Mouse (Mus musculus) inflammation-experienced regulatory T-cells (primary cell): ENCODE results near the gene Btbd35f27. TPM values are rescaled to one million over a fixed set of nuclear protein-coding genes. Genes with fewer than 3 reads are reported as not detected.

Experiments
- polyA plus RNA-seq, 2 experiments: library from polyadenylated mRNA; unstranded; fragments of 100-300 nt; shearing (Covaris generic); gene quantifications; one replicate each; pipeline ENCODE4 v1.2.1; 2017

Btbd35f27 gene
- not detected for polyA plus RNA-seq

DNA sequence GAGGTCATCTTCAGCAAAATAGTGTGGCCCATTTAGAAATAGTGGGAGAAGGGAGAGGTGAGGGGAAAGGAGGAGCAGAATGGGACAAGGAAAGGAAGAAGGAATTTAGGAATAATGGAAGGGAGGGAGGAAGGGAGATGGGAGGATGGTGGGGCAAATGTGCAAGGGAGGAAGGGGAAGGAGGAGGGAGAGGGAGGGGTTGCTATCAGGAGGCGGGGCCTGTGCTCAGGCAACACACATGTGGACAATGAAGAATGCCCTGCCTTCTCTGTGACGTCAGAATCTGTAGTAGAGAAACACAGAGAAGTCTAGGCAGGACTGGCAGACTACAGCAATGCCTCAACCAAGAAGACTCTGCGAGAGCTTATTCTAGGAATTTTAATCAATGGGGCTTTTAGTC is at the start of gene Btbd35f27:
Btbd35f27 (plus strand) TSS at position 301 of the 400 bp plus-strand sequence.

Other genes with a start within 250 kb of the Btbd35f27 start
- gene Btbd35f4, start 151.6 kb upstream of the Btbd35f27 start, polyA plus RNA-seq: not detected